Mouse (Mus musculus) limb, embryonic 10.5 days (tissue): ENCODE data around the gene Pigl. TPM values are rescaled to one million over a fixed set of nuclear protein-coding genes. Genes with fewer than 3 reads are reported as not detected.
A peak's percentile ranks its signal among the peaks of the same experiment; 100 is the strongest.

Experiments used
- DNase-seq: peaks from one replicate; pipeline ENCODE4 v3.0.0-alpha.2; 2017; ENCODE audit warnings: low spot score
- H3K27ac ChIP-seq: fragments of 300-500 bp; sonication (generic); 2 replicates; pipeline ENCODE4 v1.5.1; 2016; ENCODE audit warnings: mild to moderate bottlenecking
- H3K27me3 ChIP-seq: fragments of 300-500 bp; sonication (generic); 2 replicates; pipeline ENCODE4 v1.6.1; 2016; ENCODE audit warnings: low read depth, mild to moderate bottlenecking; ENCODE audit not compliant: poor library complexity, severe bottlenecking
- H3K36me3 ChIP-seq: fragments of 300-500 bp; sonication (generic); 2 replicates; pipeline ENCODE4 v1.6.1; 2016; ENCODE audit warnings: mild to moderate bottlenecking, moderate library complexity
- H3K4me1 ChIP-seq: fragments of 300-500 bp; sonication (generic); 2 replicates; pipeline ENCODE4 v1.6.1; 2016
- H3K4me3 ChIP-seq: fragments of 300-500 bp; sonication (generic); 2 replicates; pipeline ENCODE4 v1.5.1; 2016; ENCODE audit warnings: mild to moderate bottlenecking, moderate library complexity
- H3K9me3 ChIP-seq: fragments of 300-500 bp; sonication (generic); replicated peaks from 2 replicates; pipeline ENCODE4 v1.6.1; 2016; ENCODE audit warnings: mild to moderate bottlenecking
- WGBS: fragments of 180-500 bp; shearing (Covaris S2); methylation state at CpG from one replicate; pipeline ENCODE4 v1.1.7; 2016; 5-methylcytosine and 5-hydroxymethylcytosine counted together
- polyA plus RNA-seq: library from polyadenylated mRNA; unstranded; fragments of >200 nt; fragmentation: Nextera tagmentation; extraction: Ambion mirVana; gene quantifications from 2 replicates; pipeline ENCODE4 v1.2.1, GENCODE M21; 2016

The Pigl gene
- polyA plus RNA-seq, 1 experiment from 2014 or later, result 13.9 TPM

- Histone ChIP-seq H3K4me1 (peaks cover 24% of the 10 kb centered on the region), H3K9me3 (no peaks in the 10 kb centered on the region), H3K27me3 (peaks cover 36% of the 10 kb centered on the region), H3K4me3 (no peak overlapping the region), H3K36me3 (peaks cover 5% of the 10 kb centered on the region), H3K27ac (no peak overlapping the region)
- 85% methylated on average over 7 of the region's 7 CpGs for WGBS
- no peak for DNase-seq
Observed at GRCm38 (mm10) chr11:62540167-62540566, 81.9 kb downstream of the Pigl start.

DNA sequence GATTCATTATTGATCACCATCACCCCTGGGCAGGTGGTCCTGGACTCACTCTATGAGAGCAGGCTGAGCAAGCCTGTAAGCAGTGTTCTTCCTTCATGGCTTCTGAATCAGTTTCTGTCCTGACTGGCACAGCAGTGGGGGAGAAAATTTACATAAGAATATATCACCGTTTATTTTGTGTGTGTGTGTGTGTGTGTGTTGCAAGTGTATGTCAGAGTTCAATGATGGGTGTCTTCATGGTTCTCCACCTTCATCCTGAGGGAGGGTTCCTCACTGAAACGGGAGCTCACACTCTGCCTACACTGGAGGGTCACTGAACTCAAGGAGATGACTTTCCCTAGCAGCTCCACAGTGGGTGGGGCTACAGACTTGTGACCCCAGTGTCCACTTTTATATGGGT, 82.7 kb downstream of the Pigl start:
- no peak for DNase-seq
- Histone ChIP-seq H3K27me3 (peaks cover 36% of the 10 kb centered on the region), H3K9me3 (no peaks in the 10 kb centered on the region), H3K36me3 (no peaks in the 10 kb centered on the region), H3K4me1 (peaks cover 24% of the 10 kb centered on the region), H3K27ac (no peak overlapping the region), H3K4me3 (no peak overlapping the region)
- 79% methylated on average over 2 of the region's 2 CpGs for WGBS

DNA sequence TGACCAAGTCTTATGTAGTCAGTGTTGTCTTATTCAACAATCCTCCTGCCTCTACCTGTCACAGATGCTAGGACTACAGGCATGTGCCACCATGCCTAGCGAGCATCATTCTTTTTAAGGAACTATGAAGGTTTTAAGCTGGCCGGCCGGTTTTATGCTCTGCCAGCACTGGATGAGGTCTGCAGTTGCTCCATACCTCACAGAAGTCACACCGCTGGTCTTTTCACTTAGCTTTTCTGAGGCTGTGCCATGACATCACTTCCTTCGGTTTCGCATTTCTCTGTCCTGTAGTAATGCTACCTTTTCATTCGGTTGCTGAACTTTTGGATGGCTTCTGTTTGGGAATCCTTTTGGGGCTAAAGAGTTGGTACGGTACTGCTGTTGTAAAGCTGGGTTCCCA, 83.3 kb downstream of the Pigl start:
- no peak for DNase-seq

GRCm38 (mm10) chr11:62543991-62544390, 85.7 kb downstream of the Pigl start:
- DNase-seq, result no peak
- no peaks in the 10 kb centered on the region for H3K9me3 ChIP-seq
- H3K27ac ChIP-seq, result no peak overlapping the region
- 94% methylated on average over 3 of the region's 3 CpGs for WGBS
- peaks cover 23% of the 10 kb centered on the region for H3K27me3 ChIP-seq
- peaks cover 10% of the 10 kb centered on the region for H3K4me1 ChIP-seq
- H3K36me3 ChIP-seq, result no peaks in the 10 kb centered on the region
- no peak overlapping the region for H3K4me3 ChIP-seq

More for the DNA sequence above, 83.3 kb downstream of the Pigl start:
- H3K9me3 ChIP-seq, result no peaks in the 10 kb centered on the region
- no peak overlapping the region for H3K27ac ChIP-seq
- WGBS, result 81% methylated on average over 8 of the region's 8 CpGs
- peaks cover 24% of the 10 kb centered on the region for H3K4me1 ChIP-seq
- H3K27me3 ChIP-seq, result peaks cover 36% of the 10 kb centered on the region
- H3K4me3 ChIP-seq, result no peak overlapping the region
- no peaks in the 10 kb centered on the region for H3K36me3 ChIP-seq

- DNase-seq, result no peak
- WGBS, result 34% methylated on average over 5 of the region's 5 CpGs
- Histone ChIP-seq H3K4me1 (peaks cover 24% of the 10 kb centered on the region), H3K27ac (peak overlapping the region; percentile 100), H3K4me3 (peak overlapping the region; percentile 74), H3K36me3 (peaks cover 21% of the 10 kb centered on the region), H3K9me3 (no peaks in the 10 kb centered on the region), H3K27me3 (no peaks in the 10 kb centered on the region)
Observed at GRCm38 (mm10) chr11:62549782-62550181, 91.5 kb downstream of the Pigl start.

- DNase-seq, result no peak
- Histone ChIP-seq H3K9me3 (no peaks in the 10 kb centered on the region), H3K4me1 (peaks cover 27% of the 10 kb centered on the region), H3K27me3 (no peaks in the 10 kb centered on the region), H3K4me3 (peak overlapping the region; percentile 74), H3K36me3 (peaks cover 26% of the 10 kb centered on the region), H3K27ac (peak overlapping the region; percentile 100)
- 10% methylated on average over 11 of the region's 11 CpGs for WGBS
Observed at GRCm38 (mm10) chr11:62550227-62550685, 92.0 kb downstream of the Pigl start.

- Histone ChIP-seq H3K4me1 (peaks cover 27% of the 10 kb centered on the region), H3K27ac (peak within 1 kb of the TSS; percentile 100), H3K27me3 (no peaks in the 10 kb centered on the region), H3K36me3 (peaks cover 29% of the 10 kb centered on the region), H3K4me3 (peak within 1 kb of the TSS; percentile 74), H3K9me3 (no peaks in the 10 kb centered on the region)
- peak; percentile 99 for DNase-seq
- under 1% methylated on average over 40 of the region's 40 CpGs for WGBS
Observed at GRCm38 (mm10) chr11:62550727-62551225, 92.5 kb downstream of the Pigl start, which contains the start of gene Ubb. TSS of gene Ubb (plus strand) at chr11:62551171.

- no peaks in the 10 kb centered on the region for H3K27me3 ChIP-seq
- H3K4me1 ChIP-seq, result peaks cover 27% of the 10 kb centered on the region
- H3K27ac ChIP-seq, result peak overlapping the region; percentile 100
- under 1% methylated on average over 58 of the region's 58 CpGs for WGBS
- peaks cover 32% of the 10 kb centered on the region for H3K36me3 ChIP-seq
- H3K4me3 ChIP-seq, result peak overlapping the region; percentile 74
- DNase-seq, result peak; percentile 92
- no peaks in the 10 kb centered on the region for H3K9me3 ChIP-seq
Observed at GRCm38 (mm10) chr11:62551226-62552119, 93.2 kb downstream of the Pigl start.

- no peak for DNase-seq
- peaks cover 27% of the 10 kb centered on the region for H3K4me1 ChIP-seq
- H3K4me3 ChIP-seq, result peak overlapping the region; percentile 57
- H3K27ac ChIP-seq, result no peak overlapping the region
- WGBS, result 57% methylated on average over 1 of the region's 1 CpGs
- H3K27me3 ChIP-seq, result no peaks in the 10 kb centered on the region
- peaks cover 32% of the 10 kb centered on the region for H3K36me3 ChIP-seq
- H3K9me3 ChIP-seq, result no peaks in the 10 kb centered on the region
Observed at GRCm38 (mm10) chr11:62553186-62553585, 94.9 kb downstream of the Pigl start.

- no peak for DNase-seq
- WGBS, result 89% methylated on average over 5 of the region's 5 CpGs
- no peak overlapping the region for H3K27ac ChIP-seq
- H3K9me3 ChIP-seq, result no peaks in the 10 kb centered on the region
- peaks cover 27% of the 10 kb centered on the region for H3K4me1 ChIP-seq
- peak overlapping the region; percentile 57 for H3K4me3 ChIP-seq
- H3K36me3 ChIP-seq, result peaks cover 32% of the 10 kb centered on the region
- H3K27me3 ChIP-seq, result no peaks in the 10 kb centered on the region
Observed at GRCm38 (mm10) chr11:62553633-62554032, 95.4 kb downstream of the Pigl start.

- H3K27me3 ChIP-seq, result no peaks in the 10 kb centered on the region
- no peaks in the 10 kb centered on the region for H3K9me3 ChIP-seq
- DNase-seq, result no peak
- H3K4me3 ChIP-seq, result peak overlapping the region; percentile 57
- H3K36me3 ChIP-seq, result peaks cover 32% of the 10 kb centered on the region
- WGBS, result 83% methylated on average over 5 of the region's 5 CpGs
- H3K27ac ChIP-seq, result no peak overlapping the region
- H3K4me1 ChIP-seq, result peaks cover 30% of the 10 kb centered on the region
Observed at GRCm38 (mm10) chr11:62554163-62554855, 96.0 kb downstream of the Pigl start.

GRCm38 (mm10) chr11:62554934-62555517, 96.8 kb downstream of the Pigl start:
- H3K4me3 ChIP-seq, result peak overlapping the region; percentile 57; the same call in 1 of the 2 replicates

More at GRCm38 (mm10) chr11:62554934-62555517, 96.8 kb downstream of the Pigl start:
- Histone ChIP-seq H3K27me3 (peaks cover under 1% of the 10 kb centered on the region; the same call in 1 of the 2 replicates), H3K4me1 (peaks cover 26% of the 10 kb centered on the region), H3K9me3 (no peaks in the 10 kb centered on the region), H3K27ac (no peak overlapping the region), H3K36me3 (peaks cover 32% of the 10 kb centered on the region)
- DNase-seq, result no peak
